Mouse (Mus musculus): ENCODE measurements around the gene Gm37240.

GRCm38 (mm10) chr3:85455453-85455852 is 431.9 kb downstream of the Gm37240 start:
- no peak for TF ChIP-seq CTCF (IDR thresholded peaks at IDR 0.05; ENCODE audit: control insufficient read depth, insufficient read depth, low read length)
- no peak for TF ChIP-seq POLR2A (IDR thresholded peaks at IDR 0.05; ENCODE audit: borderline replicate concordance, control insufficient read depth, low read depth, low read length)
